Mouse (Mus musculus) layer of hippocampus, postnatal 25 days (tissue): ENCODE data around the gene Klrb1. TPM values are rescaled to one million over a fixed set of nuclear protein-coding genes. Genes with fewer than 3 reads are reported as not detected.

Source experiments
- DNase-seq, 2 experiments: peaks; one replicate each; pipeline ENCODE4 v3.0.0; 2022; ENCODE audit warnings: mixed read lengths in 2 of 2, low spot score in 1 of 2; ENCODE audit errors: extremely low spot score in 1 of 2
- total RNA-seq, 2 experiments: library from RNA; stranded (reverse); gene quantifications; 2 replicates each; pipeline ENCODE4 v1.2.3; 2021

Klrb1 gene
- total RNA-seq, 2 experiments from 2014 or later = 1.2 to 1.4 TPM

DNA sequence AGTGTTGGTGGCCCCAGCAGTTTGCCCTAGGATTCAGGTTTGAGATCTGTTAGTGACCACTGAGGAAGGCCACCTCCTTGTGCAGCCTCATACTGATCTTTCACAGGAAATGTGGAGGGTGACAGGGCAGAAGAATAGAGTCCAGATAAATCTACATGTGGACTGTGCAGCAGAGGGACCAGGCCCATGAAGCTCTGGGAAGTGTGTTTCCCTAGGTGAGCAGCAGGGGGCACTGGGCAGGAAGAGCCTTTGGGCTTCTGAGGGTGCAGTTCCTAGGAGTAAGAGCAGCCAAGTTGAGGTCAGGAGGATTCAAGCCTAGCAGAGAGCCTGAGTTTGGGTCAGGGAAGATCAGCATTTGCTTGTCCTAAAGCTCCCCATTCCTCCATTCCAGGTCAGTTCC lies 13.2 kb upstream of the Klrb1 start:
- DNase-seq = peak in 1 of 2 experiments; percentile 13

DNA sequence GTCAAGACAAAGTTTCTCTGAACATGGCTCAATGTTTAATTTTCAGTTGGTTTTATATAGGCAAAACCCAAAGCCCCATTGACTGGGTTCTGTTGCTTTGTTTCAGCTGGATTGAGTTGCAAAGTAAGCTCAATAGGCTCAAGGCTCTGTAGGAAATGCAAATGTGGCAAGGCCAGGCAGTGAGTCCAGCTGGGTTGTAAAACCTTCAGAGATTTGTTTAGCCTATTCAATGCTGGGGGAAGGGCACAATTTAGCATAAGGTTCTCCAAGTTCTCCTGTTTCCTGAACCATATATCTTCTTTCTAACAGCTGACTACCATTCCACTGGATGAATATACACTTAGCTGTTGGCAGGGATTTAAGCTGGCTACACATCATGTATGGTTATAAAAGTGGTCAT lies 12.0 kb upstream of the Klrb1 start:
- DNase-seq = no peak

DNA sequence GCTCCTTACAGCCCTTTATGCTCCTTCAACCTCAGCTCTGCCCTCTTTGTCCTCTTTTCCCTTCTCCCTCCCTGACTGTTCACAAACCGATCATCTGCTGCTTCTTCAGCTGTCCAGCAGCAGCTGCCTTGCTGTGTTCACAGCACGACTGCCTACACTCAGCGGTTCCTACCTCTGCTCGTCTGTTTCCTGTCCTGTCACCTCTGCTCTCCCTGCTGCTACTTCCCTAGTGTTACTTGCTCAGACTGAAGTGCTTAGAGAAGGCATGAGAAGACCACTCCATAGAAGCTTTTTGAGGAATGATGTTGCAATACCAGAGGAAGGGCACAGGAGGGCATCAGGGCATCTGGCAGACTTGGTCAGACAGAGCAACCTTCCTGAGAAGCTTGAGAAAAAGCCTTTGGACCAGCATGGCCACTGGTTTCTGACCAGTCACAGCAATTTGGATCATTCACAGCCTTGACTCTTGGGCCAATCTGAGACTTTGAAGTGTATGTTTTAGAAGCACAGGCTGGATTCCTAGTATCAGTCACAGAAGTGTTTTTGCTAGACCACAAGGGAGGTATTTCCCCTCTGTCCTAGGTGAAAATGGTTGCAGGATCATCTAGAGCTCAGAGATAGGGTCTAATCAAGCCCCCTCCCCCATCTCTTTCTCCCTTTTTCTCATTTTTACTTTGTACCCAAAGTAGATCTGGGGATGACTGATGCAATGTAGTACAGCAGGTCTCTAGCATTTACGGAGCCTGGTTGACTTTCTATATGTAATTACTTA lies 11.2 kb upstream of the Klrb1 start:
- DNase-seq = no peak

DNA sequence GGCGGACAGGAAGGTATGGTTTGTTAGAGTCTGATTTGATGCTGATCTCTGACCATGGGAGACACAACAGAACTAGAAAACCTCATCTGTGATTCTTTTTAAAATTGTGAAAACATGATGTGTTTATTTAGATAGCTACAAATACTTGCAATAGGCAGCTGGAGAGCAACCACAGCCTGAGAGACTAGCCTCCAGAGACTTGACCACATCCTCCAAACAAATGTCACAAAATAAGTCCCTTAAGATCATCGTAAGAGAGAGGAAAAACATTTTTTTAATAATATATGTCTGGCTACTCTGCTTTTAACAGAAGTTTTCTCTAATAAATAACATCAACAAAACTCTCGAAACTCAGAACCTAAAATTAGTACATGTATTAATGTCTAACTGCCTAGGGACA lies 9.2 kb upstream of the Klrb1 start:
- no peak for DNase-seq

DNA sequence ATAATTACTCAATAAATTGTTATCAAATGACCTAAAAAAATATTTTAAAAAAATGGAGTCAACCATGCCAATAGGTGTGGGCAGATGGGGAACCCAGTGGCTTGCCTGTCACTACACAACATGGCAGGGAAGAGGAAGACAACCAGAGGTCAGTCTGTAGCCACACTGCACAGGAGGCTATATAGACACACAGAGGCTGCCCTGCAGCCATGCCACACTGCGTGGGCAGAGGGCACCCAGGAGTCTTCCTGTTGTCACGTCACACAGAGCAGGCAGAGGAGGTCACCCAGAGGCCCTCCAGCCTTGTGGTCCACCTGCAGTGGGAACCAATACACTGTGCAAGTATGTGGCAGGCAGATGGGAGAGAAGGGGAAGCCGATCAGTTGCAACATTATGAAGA lies 21.2 kb downstream of the Klrb1 start:
- no peak for DNase-seq

DNA sequence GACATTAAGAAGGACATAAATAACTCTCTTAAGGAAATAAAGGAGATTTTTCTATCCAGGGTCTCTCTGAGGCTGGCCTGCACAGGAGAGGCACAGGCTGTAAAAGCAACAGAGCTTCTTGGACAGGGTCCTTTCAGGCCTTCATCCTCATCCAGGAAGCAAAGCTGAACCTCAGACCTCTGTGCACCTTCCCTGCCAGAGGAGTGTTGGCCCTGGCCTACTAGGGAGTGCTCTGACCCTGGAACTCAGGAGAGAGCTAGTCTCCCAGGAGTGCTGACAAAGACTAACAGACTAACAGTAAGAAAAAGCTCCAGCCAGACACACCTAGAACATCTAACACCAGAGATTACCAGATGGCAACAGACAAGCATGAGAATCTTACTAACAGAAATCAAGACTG lies 43.3 kb downstream of the Klrb1 start:
- no peak for DNase-seq

DNA sequence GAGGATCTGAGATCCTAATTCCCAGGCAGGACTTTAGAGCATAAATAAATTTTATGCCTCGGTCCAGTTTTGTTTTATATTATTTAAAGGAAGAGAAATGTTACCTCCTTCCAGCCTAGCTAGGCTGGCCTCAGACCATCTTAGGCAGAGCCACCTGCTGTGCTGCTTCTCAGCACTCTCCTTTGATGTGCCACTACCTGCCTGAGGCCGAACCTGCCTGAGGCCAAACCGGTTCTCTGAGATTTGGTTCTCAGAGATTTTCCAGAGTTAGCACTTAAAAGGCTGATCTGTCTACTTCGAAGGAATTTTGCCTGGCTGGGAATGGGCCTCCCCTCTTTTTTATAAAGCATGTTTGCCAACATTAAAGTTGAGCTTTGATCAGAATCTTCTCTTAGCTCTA lies 52.9 kb downstream of the Klrb1 start:
- no peak for DNase-seq

DNA sequence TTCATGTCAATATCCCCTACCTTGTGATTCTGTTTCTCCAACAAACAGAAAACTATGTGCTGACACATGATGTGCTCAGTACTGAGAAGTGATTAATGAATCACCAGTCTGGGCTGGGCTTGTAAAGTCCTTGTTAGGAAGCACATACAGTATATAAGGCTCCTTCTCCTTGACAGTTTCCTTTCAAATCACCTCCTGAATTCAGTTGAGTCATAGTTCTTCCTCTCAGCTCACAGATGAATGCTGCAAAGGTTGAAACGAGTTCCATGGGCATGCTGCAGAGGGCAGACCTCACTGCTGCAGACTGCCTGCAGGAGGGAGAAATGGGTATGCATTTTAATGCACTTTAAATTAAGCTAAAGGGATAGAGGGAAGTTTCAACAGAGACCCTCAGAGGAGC lies 60.7 kb downstream of the Klrb1 start, which contains the start of gene Clec2h:
Clec2h (plus strand) TSS at position 180 of the 400 bp plus-strand sequence.
- no peak for DNase-seq

DNA sequence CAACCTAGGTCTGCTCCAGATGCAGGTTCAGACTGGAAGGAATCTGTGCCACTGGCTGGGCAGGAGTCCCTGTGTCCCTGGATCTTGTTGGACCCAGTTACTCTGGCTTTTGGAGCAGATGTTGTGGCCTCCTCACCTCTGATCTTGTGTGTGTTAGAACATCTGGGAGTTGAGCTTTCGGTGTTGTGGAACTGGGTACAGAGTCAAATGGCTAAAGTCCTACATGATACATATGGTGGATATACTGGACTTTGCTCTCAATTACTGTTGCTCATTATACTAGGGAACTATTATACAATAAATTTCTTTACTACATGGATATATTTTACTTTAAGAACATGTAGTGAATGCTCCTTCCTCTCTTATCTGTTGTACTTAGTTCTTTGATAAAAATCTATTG lies 61.6 kb downstream of the Klrb1 start:
- no peak for DNase-seq

Other genes starting within 250 kb of the Klrb1 start
- not detected for gene Pzp, start 196.3 kb downstream of the Klrb1 start, total RNA-seq
- gene A2ml1, start 141.5 kb downstream of the Klrb1 start, total RNA-seq = 10 to 100 TPM; 11.1 to 14.6 TPM
- not detected for gene Klrb1a, start 99.5 kb downstream of the Klrb1 start, total RNA-seq
- gene Clec2h, start 60.7 kb downstream of the Klrb1 start, total RNA-seq = not detected
- gene Klrb1c, start 66.2 kb upstream of the Klrb1 start, total RNA-seq = not detected
- not detected for gene Gm44511, start 103.3 kb upstream of the Klrb1 start, total RNA-seq
- not detected for gene Klrb1b, start 103.3 kb upstream of the Klrb1 start, total RNA-seq
- gene Clec2i, start 164.5 kb upstream of the Klrb1 start, total RNA-seq = not detected
- 1 to 10 TPM; 1.5 to 2.3 TPM for gene BC035044, start 168.1 kb upstream of the Klrb1 start, total RNA-seq
- gene Clec2g, start 211.3 kb upstream of the Klrb1 start, total RNA-seq = under 1 TPM in 1 of 2 experiments, not detected in 1; 0.39 TPM